1 mouse cellular context compared by ENCODE assay signal in genomic region chr15:100227031-100227662, GRCm38 (mm10).
A peak's percentile ranks its signal among the peaks of the same experiment; 100 is the strongest.
TF ChIP-seq lines count a peak whose summit lies in the region.

No protein-coding gene starts in this region.

TF ChIP-seq in MEL, 35 proteins besides CTCF, POLR2A, EP300 and RAD21 (continued from another document):
- TF ChIP-seq USF1 (IDR thresholded peaks at IDR 0.05; ENCODE audit: low read depth, low read length) (peak; percentile 66; the same call in 1 of the 2 replicates), ETS1 (IDR thresholded peaks at IDR 0.05; ENCODE audit: low read depth, low read length) (peak; percentile 96), ZNF384 (IDR thresholded peaks at IDR 0.05; ENCODE audit: low read depth, low read length) (no peak), USF2 (IDR thresholded peaks at IDR 0.05; ENCODE audit: borderline replicate concordance in 1 of 2, insufficient read depth in 1 of 2, low read depth in 1 of 2, low read length in 2 of 2) (no peak), ZC3H11A (IDR thresholded peaks at IDR 0.05; ENCODE audit: low read depth, low read length) (no peak), MAFK (IDR thresholded peaks at IDR 0.05; ENCODE audit: borderline replicate concordance, low read depth, low read length) (peak; percentile 83; the same call in 1 of the 2 replicates), E2F4 (IDR thresholded peaks at IDR 0.05; ENCODE audit: borderline replicate concordance, low read depth, low read length) (0 out of 2 replicates have a peak, but pooled peaks have one; percentile 73), HCFC1 (IDR thresholded peaks at IDR 0.05; ENCODE audit: low read depth, low read length) (peak; percentile 54; the same call in 1 of the 2 replicates), ZKSCAN1 (IDR thresholded peaks at IDR 0.05; ENCODE audit: low read depth, low read length) (no peak), MAX (IDR thresholded peaks at IDR 0.05; ENCODE audit: low read length) (peak; percentile 1; the same call in 1 of the 2 replicates), MEF2A (IDR thresholded peaks at IDR 0.05; ENCODE audit: extremely low read depth, insufficient replicate concordance, low read depth, low read length, poor library complexity, severe bottlenecking) (peak; percentile 86; the same call in 1 of the 2 replicates), GATA1 (IDR thresholded peaks at IDR 0.05; ENCODE audit: low read depth, low read length) (peak; percentile 92), ELF1 (IDR thresholded peaks at IDR 0.05; ENCODE audit: low read depth, low read length) (no peak), NRF1 (IDR thresholded peaks at IDR 0.05; ENCODE audit: insufficient read depth, low read depth, low read length, poor library complexity, severe bottlenecking) (no peak), UBTF (IDR thresholded peaks at IDR 0.05; ENCODE audit: borderline replicate concordance, insufficient read depth, low read depth, low read length) (no peak), JUND (IDR thresholded peaks at IDR 0.05; ENCODE audit: low read depth, low read length) (no peak), CHD1 (IDR thresholded peaks at IDR 0.05; ENCODE audit: low read depth, low read length) (peak; percentile 98), SIN3A (IDR thresholded peaks at IDR 0.05; ENCODE audit: low read length) (peak; percentile 90), KAT2A (conservative IDR thresholded peaks at IDR 0.05; ENCODE audit: low read depth, low read length) (no peak), GABPA (IDR thresholded peaks at IDR 0.05; ENCODE audit: low read depth, low read length) (peak; percentile 93)
